Mouse (Mus musculus) macrophage (primary cell): ENCODE results near the gene Slc44a2. TPM values are rescaled to one million over a fixed set of nuclear protein-coding genes. Genes with fewer than 3 reads are reported as not detected.

Source experiments
- polyA plus RNA-seq: library from polyadenylated mRNA; stranded (reverse); fragments of 250-400 nt; gene quantifications from 3 replicates; pipeline ENCODE4 v1.2.4, GENCODE M21; 2018; ENCODE audit warnings: inconsistent platforms

Slc44a2 gene
- polyA plus RNA-seq, 1 experiment from 2014 or later: 32.8 TPM

Other genes starting within 250 kb of the Slc44a2 start
- gene Gm49373, start 247.6 kb upstream of the Slc44a2 start, polyA plus RNA-seq: 0.22 TPM in 1 of 3 replicates, not detected in the others
- gene Fdx1l, start 247.1 kb upstream of the Slc44a2 start, polyA plus RNA-seq: 22.6 to 65.1 TPM (median 36.6 TPM) in 3 replicates
- gene Gm38431, start 228.7 kb upstream of the Slc44a2 start, polyA plus RNA-seq: 0.88 to 8.1 TPM (median 2.0 TPM) in 3 replicates
- gene Raver1, start 228.7 kb upstream of the Slc44a2 start, polyA plus RNA-seq: 24.3 to 37.8 TPM (median 28.2 TPM) in 3 replicates
- 22.8 to 47.7 TPM (median 23.6 TPM) in 3 replicates for gene Tyk2, start 189.5 kb upstream of the Slc44a2 start, polyA plus RNA-seq
- gene Cdc37, start 170.7 kb upstream of the Slc44a2 start, polyA plus RNA-seq: 166 to 206 TPM (median 199 TPM) in 3 replicates
- gene Pde4a, start 155.0 kb upstream of the Slc44a2 start, polyA plus RNA-seq: 6.5 to 7.1 TPM (median 6.8 TPM) in 3 replicates
- 27.5 to 46.5 TPM (median 35.7 TPM) in 3 replicates for gene Keap1, start 81.3 kb upstream of the Slc44a2 start, polyA plus RNA-seq
- not detected in 3 replicates for gene S1pr5, start 72.3 kb upstream of the Slc44a2 start, polyA plus RNA-seq
- gene Atg4d, start 55.4 kb upstream of the Slc44a2 start, polyA plus RNA-seq: 4.0 to 14.4 TPM (median 12.6 TPM) in 3 replicates
- gene Kri1, start 32.7 kb upstream of the Slc44a2 start, polyA plus RNA-seq: 26.4 to 51.5 TPM (median 40.3 TPM) in 3 replicates
- 6.1 to 12.6 TPM (median 9.8 TPM) in 3 replicates for gene Cdkn2d, start 29.3 kb upstream of the Slc44a2 start, polyA plus RNA-seq
- not detected in 3 replicates for gene Ap1m2, start 8.4 kb upstream of the Slc44a2 start, polyA plus RNA-seq
- gene Ilf3, start 47.2 kb downstream of the Slc44a2 start, polyA plus RNA-seq: 35.3 to 40.5 TPM (median 35.7 TPM) in 3 replicates
- gene Qtrt1, start 91.1 kb downstream of the Slc44a2 start, polyA plus RNA-seq: 6.1 to 12.6 TPM (median 9.4 TPM) in 3 replicates
- gene Dnm2, start 104.2 kb downstream of the Slc44a2 start, polyA plus RNA-seq: 101 to 145 TPM (median 112 TPM) in 3 replicates
- gene Tmed1, start 189.6 kb downstream of the Slc44a2 start, polyA plus RNA-seq: 5.5 to 16.0 TPM (median 11.8 TPM) in 3 replicates
- 88.5 to 191 TPM (median 116 TPM) in 3 replicates for gene AB124611, start 205.5 kb downstream of the Slc44a2 start, polyA plus RNA-seq
- 14.6 to 27.6 TPM (median 25.0 TPM) in 3 replicates for gene Carm1, start 226.2 kb downstream of the Slc44a2 start, polyA plus RNA-seq